Mouse (Mus musculus) E14TG2a.4 (cell line): Measurements from ENCODE around the gene Rnf150.

Experiments used
- CTCF ChIP-seq: conservative IDR thresholded peaks from 2 replicates; pipeline ENCODE4 v1.5.1; 2014; ENCODE audit warnings: low read length
- NANOG ChIP-seq: IDR thresholded peaks from 2 replicates; pipeline ENCODE4 v1.6.1; 2014; ENCODE audit warnings: borderline replicate concordance, low read length, mixed read lengths
- POU5F1 ChIP-seq: IDR thresholded peaks from 2 replicates; pipeline ENCODE4 v1.6.1; 2014; ENCODE audit warnings: low read length, borderline replicate concordance

- TF ChIP-seq CTCF (no peak), NANOG (no peak), POU5F1 (no peak)
These were observed 148.1 kb downstream of the Rnf150 start for GRCm38 (mm10) chr8:83011286-83011685.
